Mouse (Mus musculus): ENCODE data around the gene Nras. TPM values are rescaled to one million over a fixed set of nuclear protein-coding genes. Genes with fewer than 3 reads are reported as not detected.

The Nras gene
- polyA plus RNA-seq, 1 experiment from 2014 or later: 96.9 TPM

GRCm38 (mm10) chr3:103068971-103069370 lies 10.9 kb downstream of the Nras start:
- Histone ChIP-seq H3K36me3 (peaks cover 43% of the 10 kb centered on the region), H3K27me3 (no peaks in the 10 kb centered on the region), H3K4me3 (no peak overlapping the region), H3K4me2 (no peak overlapping the region), H3K9ac (no peak overlapping the region), H3K9me3 (no peaks in the 10 kb centered on the region), H3K27ac (no peak overlapping the region), H3K4me1 (no peaks in the 10 kb centered on the region)
- no peak for ATAC-seq (ENCODE audit: borderline replicate concordance, extremely low read depth, low FRiP score, low TSS enrichment)
- WGBS: 94% methylated on average over 6 of the region's 6 CpGs

- no peak for ATAC-seq (ENCODE audit: borderline replicate concordance, extremely low read depth, low FRiP score, low TSS enrichment)
- H3K4me1 ChIP-seq: no peaks in the 10 kb centered on the region
- H3K4me2 ChIP-seq: no peak within 1 kb of the TSS
- H3K9me3 ChIP-seq: no peaks in the 10 kb centered on the region
- WGBS: 48% methylated on average over 5 of the region's 5 CpGs
- H3K9ac ChIP-seq: no peak within 1 kb of the TSS
- no peak within 1 kb of the TSS for H3K27ac ChIP-seq
- peaks cover 4% of the 10 kb centered on the region for H3K36me3 ChIP-seq
- H3K4me3 ChIP-seq: no peak within 1 kb of the TSS
- no peaks in the 10 kb centered on the region for H3K27me3 ChIP-seq
Observed at GRCm38 (mm10) chr3:103073771-103074170, 15.7 kb downstream of the Nras start, which contains the start of gene Ampd1. Ampd1 (plus strand) TSS chr3:103074014.

DNA sequence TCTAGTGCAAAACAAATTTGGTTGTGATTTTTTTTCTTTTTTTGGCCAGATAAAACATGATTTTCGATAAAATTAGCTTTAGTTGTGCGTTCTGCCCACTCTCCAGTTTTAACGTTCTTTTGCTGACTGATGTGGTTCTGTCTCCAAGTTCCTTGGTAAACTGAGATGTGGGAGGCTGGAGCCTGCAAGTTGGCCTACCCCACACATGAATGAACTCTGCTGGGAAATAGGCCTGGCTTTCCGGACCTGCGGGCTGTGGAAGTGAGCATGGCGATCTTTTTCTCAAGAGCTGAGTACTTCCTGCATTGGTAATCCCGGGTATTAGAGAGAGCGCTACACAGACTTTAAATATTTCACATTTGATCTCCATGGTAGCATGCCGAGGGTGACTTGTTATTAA lies 17.8 kb downstream of the Nras start:
- Histone ChIP-seq H3K9me3 (no peaks in the 10 kb centered on the region), H3K4me2 (no peak overlapping the region), H3K36me3 (no peaks in the 10 kb centered on the region), H3K27ac (no peak overlapping the region), H3K9ac (no peak overlapping the region), H3K4me1 (no peaks in the 10 kb centered on the region), H3K4me3 (no peak overlapping the region), H3K27me3 (no peaks in the 10 kb centered on the region)
- no peak for ATAC-seq (ENCODE audit: borderline replicate concordance, extremely low read depth, low FRiP score, low TSS enrichment)
- WGBS: 80% methylated on average over 9 of the region's 9 CpGs

- H3K9me3 ChIP-seq: no peaks in the 10 kb centered on the region
- H3K4me1 ChIP-seq: no peaks in the 10 kb centered on the region
- H3K36me3 ChIP-seq: no peaks in the 10 kb centered on the region
- H3K27me3 ChIP-seq: no peaks in the 10 kb centered on the region
- no peak overlapping the region for H3K4me2 ChIP-seq
- ATAC-seq (ENCODE audit: borderline replicate concordance, extremely low read depth, low FRiP score, low TSS enrichment): no peak
- H3K9ac ChIP-seq: no peak overlapping the region
- H3K4me3 ChIP-seq: no peak overlapping the region
- no peak overlapping the region for H3K27ac ChIP-seq
- WGBS: 81% methylated on average over 9 of the region's 9 CpGs
Observed at GRCm38 (mm10) chr3:103076476-103076875, 18.4 kb downstream of the Nras start.

- no peak overlapping the region for H3K4me3 ChIP-seq
- H3K4me1 ChIP-seq: no peaks in the 10 kb centered on the region
- no peaks in the 10 kb centered on the region for H3K36me3 ChIP-seq
- no peaks in the 10 kb centered on the region for H3K9me3 ChIP-seq
- 86% methylated on average over 9 of the region's 9 CpGs for WGBS
- no peak overlapping the region for H3K4me2 ChIP-seq
- no peaks in the 10 kb centered on the region for H3K27me3 ChIP-seq
- no peak for ATAC-seq (ENCODE audit: borderline replicate concordance, extremely low read depth, low FRiP score, low TSS enrichment)
- H3K9ac ChIP-seq: no peak overlapping the region
- no peak overlapping the region for H3K27ac ChIP-seq
Observed at GRCm38 (mm10) chr3:103079301-103079700, 21.2 kb downstream of the Nras start.

DNA sequence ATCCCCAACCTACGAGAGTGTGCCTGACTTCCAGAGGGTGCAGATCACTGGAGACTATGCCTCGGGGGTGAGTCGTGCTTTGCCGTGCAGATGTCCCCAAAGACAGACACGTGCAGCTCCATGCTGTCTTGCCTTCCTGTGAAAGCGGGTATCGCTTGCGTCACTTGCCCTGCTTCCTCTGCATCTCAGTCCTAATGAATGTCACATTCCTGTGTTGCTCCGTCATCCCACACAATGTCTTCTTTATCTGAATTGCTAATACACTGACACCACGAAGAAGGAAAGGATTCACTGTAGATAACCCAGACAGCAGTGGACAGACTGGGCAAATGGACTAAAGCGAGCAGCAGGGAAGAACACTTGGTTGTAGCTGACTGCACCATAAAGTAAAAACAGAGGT lies 23.0 kb downstream of the Nras start:
- no peak for ATAC-seq (ENCODE audit: borderline replicate concordance, extremely low read depth, low FRiP score, low TSS enrichment)
- H3K27me3 ChIP-seq: no peaks in the 10 kb centered on the region
- 61% methylated on average over 11 of the region's 11 CpGs for WGBS

GRCm38 (mm10) chr3:103081861-103082453 lies 23.9 kb downstream of the Nras start:
- Histone ChIP-seq H3K9me3 (no peaks in the 10 kb centered on the region), H3K4me2 (no peak overlapping the region), H3K9ac (no peak overlapping the region), H3K36me3 (no peaks in the 10 kb centered on the region), H3K27me3 (no peaks in the 10 kb centered on the region), H3K4me3 (no peak overlapping the region), H3K27ac (no peak overlapping the region), H3K4me1 (no peaks in the 10 kb centered on the region)
- no peak for ATAC-seq (ENCODE audit: borderline replicate concordance, extremely low read depth, low FRiP score, low TSS enrichment)
- 71% methylated on average over 17 of the region's 17 CpGs for WGBS

More for the DNA sequence above, 23.0 kb downstream of the Nras start:
- Histone ChIP-seq H3K4me3 (no peak overlapping the region), H3K9ac (no peak overlapping the region), H3K27ac (no peak overlapping the region), H3K9me3 (no peaks in the 10 kb centered on the region), H3K4me2 (no peak overlapping the region), H3K36me3 (no peaks in the 10 kb centered on the region), H3K4me1 (no peaks in the 10 kb centered on the region)

DNA sequence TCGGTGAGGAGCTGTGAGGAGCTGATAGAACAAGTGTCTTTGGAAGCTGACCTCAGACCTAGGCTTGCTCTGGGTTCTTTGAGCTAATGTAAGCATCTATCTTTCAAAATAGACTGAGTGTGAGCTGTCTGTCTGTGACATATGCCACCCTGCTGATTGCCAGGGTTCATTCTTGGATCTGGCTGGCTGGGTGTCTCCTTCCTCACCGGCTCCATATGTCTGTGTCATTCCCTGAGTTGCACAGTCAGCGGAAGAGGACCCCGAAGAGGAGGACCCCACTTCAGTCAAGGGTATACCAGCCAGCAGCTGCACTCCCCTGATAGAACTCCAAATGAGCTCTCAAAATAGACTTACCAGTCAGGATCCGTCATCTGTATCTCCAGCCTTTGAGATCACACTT lies 24.7 kb downstream of the Nras start:
- H3K4me1 ChIP-seq: no peaks in the 10 kb centered on the region
- H3K9me3 ChIP-seq: no peaks in the 10 kb centered on the region
- H3K4me3 ChIP-seq: no peak overlapping the region
- H3K27me3 ChIP-seq: no peaks in the 10 kb centered on the region
- no peak overlapping the region for H3K27ac ChIP-seq
- 74% methylated on average over 5 of the region's 5 CpGs for WGBS
- H3K4me2 ChIP-seq: no peak overlapping the region
- ATAC-seq (ENCODE audit: borderline replicate concordance, extremely low read depth, low FRiP score, low TSS enrichment): no peak
- H3K9ac ChIP-seq: no peak overlapping the region
- H3K36me3 ChIP-seq: no peaks in the 10 kb centered on the region

DNA sequence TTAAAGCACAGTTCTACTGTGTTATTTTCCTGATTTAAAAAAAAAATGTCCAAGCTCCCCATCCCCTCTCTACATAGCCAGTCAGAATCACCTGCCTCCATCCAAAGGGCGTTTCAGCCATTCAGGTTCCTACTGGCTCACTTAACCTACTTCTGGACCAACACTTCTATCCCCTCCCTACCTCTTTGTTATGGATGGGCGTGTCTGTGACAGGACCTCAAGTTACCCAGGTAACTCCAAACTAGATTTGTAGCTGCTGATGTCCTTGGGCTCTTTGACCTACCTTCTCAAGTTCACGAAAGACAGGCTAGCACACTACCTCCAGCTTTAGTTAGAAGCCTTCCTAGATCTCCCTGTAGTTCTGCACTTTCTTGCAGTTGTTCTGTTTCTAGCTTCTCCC lies 27.9 kb downstream of the Nras start:
- WGBS: 68% methylated on average over 3 of the region's 3 CpGs
- Histone ChIP-seq H3K4me2 (no peak overlapping the region), H3K36me3 (no peaks in the 10 kb centered on the region), H3K4me1 (no peaks in the 10 kb centered on the region), H3K4me3 (no peak overlapping the region), H3K9ac (no peak overlapping the region), H3K27ac (no peak overlapping the region), H3K9me3 (no peaks in the 10 kb centered on the region), H3K27me3 (no peaks in the 10 kb centered on the region)
- ATAC-seq (ENCODE audit: borderline replicate concordance, extremely low read depth, low FRiP score, low TSS enrichment): no peak

GRCm38 (mm10) chr3:103091753-103092152 lies 33.7 kb downstream of the Nras start:
- no peak for ATAC-seq (ENCODE audit: borderline replicate concordance, extremely low read depth, low FRiP score, low TSS enrichment)
- Histone ChIP-seq H3K9me3 (no peaks in the 10 kb centered on the region), H3K4me3 (no peak overlapping the region), H3K4me1 (no peaks in the 10 kb centered on the region), H3K9ac (no peak overlapping the region), H3K36me3 (no peaks in the 10 kb centered on the region), H3K27ac (no peak overlapping the region), H3K27me3 (no peaks in the 10 kb centered on the region), H3K4me2 (no peak overlapping the region)
- WGBS: 95% methylated on average over 2 of the region's 2 CpGs

DNA sequence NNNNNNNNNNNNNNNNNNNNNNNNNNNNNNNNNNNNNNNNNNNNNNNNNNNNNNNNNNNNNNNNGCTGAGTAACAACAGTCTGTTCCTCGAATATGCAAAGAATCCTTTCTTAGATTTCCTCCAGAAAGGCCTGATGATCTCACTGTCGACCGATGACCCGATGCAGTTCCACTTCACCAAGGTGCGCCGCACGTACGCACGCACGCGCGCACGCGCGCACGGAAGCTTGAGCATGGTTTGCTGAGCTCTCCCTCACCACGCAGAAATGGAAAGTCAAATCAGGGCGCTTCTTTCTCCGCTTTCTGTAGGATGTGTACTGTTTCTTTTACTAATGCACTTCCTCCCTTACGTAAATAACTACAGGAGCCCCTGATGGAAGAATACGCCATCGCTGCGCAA lies 40.6 kb downstream of the Nras start:
- WGBS: 71% methylated on average over 23 of the region's 23 CpGs
- Histone ChIP-seq H3K27ac (no peak overlapping the region), H3K36me3 (no peaks in the 10 kb centered on the region), H3K4me2 (no peak overlapping the region), H3K4me1 (peaks cover 7% of the 10 kb centered on the region), H3K9ac (no peak overlapping the region), H3K27me3 (no peaks in the 10 kb centered on the region), H3K4me3 (no peak overlapping the region), H3K9me3 (no peaks in the 10 kb centered on the region)
- no peak for ATAC-seq (ENCODE audit: borderline replicate concordance, extremely low read depth, low FRiP score, low TSS enrichment)

DNA sequence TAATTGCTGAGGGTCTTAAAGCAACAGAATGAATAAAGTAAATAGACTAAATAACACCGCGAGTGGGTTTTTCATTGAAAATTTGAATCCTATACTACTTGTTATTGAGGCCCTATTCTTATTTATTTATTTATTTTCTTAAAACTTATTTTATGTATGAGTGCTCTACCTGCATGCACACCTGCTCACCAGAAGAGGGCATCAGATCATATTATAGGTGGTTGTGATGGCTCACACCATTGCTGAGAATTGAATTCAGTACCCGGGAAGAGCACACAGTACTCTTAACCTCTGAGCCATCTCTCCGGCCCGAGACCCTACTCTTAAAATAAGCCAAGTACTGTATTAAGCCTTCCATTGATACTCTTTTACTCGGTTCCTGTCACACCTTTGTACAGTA lies 41.6 kb downstream of the Nras start:
- no peak overlapping the region for H3K4me2 ChIP-seq
- WGBS: 82% methylated on average over 6 of the region's 6 CpGs
- no peaks in the 10 kb centered on the region for H3K36me3 ChIP-seq

DNA sequence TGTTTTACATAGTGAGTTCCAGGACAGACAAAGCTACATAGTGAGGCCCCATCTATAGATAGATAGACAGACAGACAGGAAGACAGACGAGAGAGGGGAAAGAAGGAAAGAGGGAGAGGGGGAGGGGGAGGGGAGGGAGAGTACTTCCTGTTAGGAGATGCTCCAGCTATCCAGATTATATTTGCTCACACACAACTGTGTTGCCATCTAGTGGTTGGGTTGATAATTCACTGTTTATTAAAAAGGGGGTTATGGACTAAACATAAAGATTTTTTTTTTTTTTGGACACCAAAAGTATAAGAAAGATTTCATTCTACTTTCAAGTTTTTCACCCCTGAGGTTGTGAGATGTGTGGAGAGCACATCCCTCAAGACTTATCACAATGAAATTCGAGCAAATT lies 42.6 kb downstream of the Nras start:
- Histone ChIP-seq H3K4me2 (no peak overlapping the region), H3K27me3 (no peaks in the 10 kb centered on the region), H3K27ac (no peak overlapping the region), H3K9ac (no peak overlapping the region), H3K36me3 (no peaks in the 10 kb centered on the region), H3K4me3 (no peak overlapping the region), H3K4me1 (peaks cover 7% of the 10 kb centered on the region), H3K9me3 (no peaks in the 10 kb centered on the region)
- WGBS: 51% methylated on average over 2 of the region's 2 CpGs
- ATAC-seq (ENCODE audit: borderline replicate concordance, extremely low read depth, low FRiP score, low TSS enrichment): no peak

More for the DNA sequence above, 41.6 kb downstream of the Nras start:
- Histone ChIP-seq H3K9me3 (no peaks in the 10 kb centered on the region), H3K4me1 (peaks cover 7% of the 10 kb centered on the region), H3K27me3 (no peaks in the 10 kb centered on the region), H3K27ac (no peak overlapping the region), H3K9ac (no peak overlapping the region), H3K4me3 (no peak overlapping the region)
- ATAC-seq (ENCODE audit: borderline replicate concordance, extremely low read depth, low FRiP score, low TSS enrichment): no peak

All from lung, embryonic 15.5 days (tissue).